Mouse (Mus musculus) myocyte (in vitro differentiated cells): ENCODE measurements around the gene Atp5b.

Experiments used
- CEBPB ChIP-seq: IDR thresholded peaks from 2 replicates; pipeline ENCODE4 v1.6.1; 2011; ENCODE audit warnings: mild to moderate bottlenecking, moderate library complexity; ENCODE audit not compliant: poor library complexity, insufficient read depth, severe bottlenecking
- E2F4 ChIP-seq: IDR thresholded peaks from one replicate; pipeline ENCODE4 v1.6.1; 2011; ENCODE audit warnings: mild to moderate bottlenecking, control low read depth, moderate library complexity; ENCODE audit not compliant: insufficient read depth
- MAX ChIP-seq: IDR thresholded peaks from one replicate; pipeline ENCODE4 v1.6.1; 2011; ENCODE audit warnings: low read depth, mild to moderate bottlenecking, control low read depth
- MYOD1 ChIP-seq, 3 experiments: IDR thresholded peaks; one replicate each; pipeline ENCODE4 v1.6.1; 2011; ENCODE audit warnings: control low read depth in 2 of 3, low read depth in 2 of 3, mild to moderate bottlenecking in 2 of 3, moderate library complexity in 1 of 3; ENCODE audit not compliant: insufficient read length in 2 of 3, control insufficient read depth in 1 of 3
- MYOG ChIP-seq, 3 experiments: IDR thresholded peaks; one replicate each; pipeline ENCODE4 v1.6.1; 2011; ENCODE audit warnings: control low read depth in 2 of 3, low read depth in 2 of 3, mild to moderate bottlenecking in 2 of 3; ENCODE audit not compliant: insufficient read length in 2 of 3, control insufficient read depth in 1 of 3, insufficient read depth in 1 of 3
- POLR2A ChIP-seq: IDR thresholded peaks from one replicate; pipeline ENCODE4 v1.6.1; 2011; ENCODE audit warnings: low read depth, mild to moderate bottlenecking, control low read depth, moderate library complexity; ENCODE audit not compliant: insufficient read length
- POLR2AphosphoS2 ChIP-seq: IDR thresholded peaks from one replicate; pipeline ENCODE4 v1.6.1; 2011; ENCODE audit warnings: low read depth, control low read depth; ENCODE audit not compliant: insufficient read length
- REST ChIP-seq: IDR thresholded peaks from one replicate; pipeline ENCODE4 v1.6.1; 2011; ENCODE audit warnings: mild to moderate bottlenecking, control low read depth, moderate library complexity; ENCODE audit not compliant: insufficient read depth, insufficient read length
- SRF ChIP-seq: IDR thresholded peaks from one replicate; pipeline ENCODE4 v1.6.1; 2011; ENCODE audit warnings: low read depth; ENCODE audit not compliant: control insufficient read depth, insufficient read length
- TCF12 ChIP-seq: IDR thresholded peaks from one replicate; pipeline ENCODE4 v1.6.1; 2011; ENCODE audit warnings: mild to moderate bottlenecking, control low read depth; ENCODE audit not compliant: poor library complexity, insufficient read depth, severe bottlenecking
- USF1 ChIP-seq: IDR thresholded peaks from one replicate; pipeline ENCODE4 v1.6.1; 2011; ENCODE audit warnings: low read depth, mild to moderate bottlenecking, control low read depth, moderate library complexity

- TF ChIP-seq USF1: no peak
- no peak for TF ChIP-seq MYOD1 (IDR thresholded peaks at IDR 0.05; ENCODE audit: control insufficient read depth in 1 of 3, insufficient read length in 2 of 3, low read depth in 2 of 3)
- TF ChIP-seq TCF12: no peak
- no peak for TF ChIP-seq POLR2A
- TF ChIP-seq MAX: no peak
- TF ChIP-seq E2F4: no peak
- TF ChIP-seq SRF: no peak
- no peak for TF ChIP-seq CEBPB
- TF ChIP-seq POLR2AphosphoS2: no peak
- no peak for TF ChIP-seq MYOG (IDR thresholded peaks at IDR 0.05; ENCODE audit: control insufficient read depth in 1 of 3, insufficient read depth in 1 of 3, insufficient read length in 2 of 3, low read depth in 2 of 3)
- TF ChIP-seq REST: no peak
These were observed 48.2 kb downstream of the Atp5b start for GRCm38 (mm10) chr10:128131297-128131696.
